ENCODE assay signal across 18 mouse cellular contexts in the genomic region with DNA sequence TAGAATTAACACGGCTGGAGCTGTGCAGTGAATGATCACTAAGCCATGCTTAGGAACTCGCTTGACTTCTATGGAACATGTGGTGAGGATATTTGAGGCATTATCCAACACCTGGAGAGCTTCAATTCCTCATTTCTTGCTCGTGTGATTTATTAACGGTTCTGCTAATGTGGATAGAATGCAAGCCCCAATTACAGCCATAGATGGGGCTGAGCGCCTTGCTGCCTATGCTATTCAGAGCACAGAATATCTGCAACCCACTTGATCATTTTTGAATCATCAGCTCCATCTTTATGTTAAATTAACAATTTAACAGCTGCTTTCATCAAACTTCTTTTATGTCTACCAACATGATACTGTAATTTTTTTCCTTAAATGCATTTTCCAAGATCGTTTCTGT.
A peak's percentile ranks its signal among the peaks of the same experiment; 100 is the strongest.
DNase-seq lines count a peak whose midpoint lies in the region; ATAC-seq and TF ChIP-seq lines count a peak whose summit lies in the region.
"Had no signal": no experiment of that assay in that cellular context is flagged by ENCODE, and none has a peak within 500 bp of the region (broad histone marks: within the 10 kb centered on the region; RNA-seq: fewer than 3 reads in every experiment).

No protein-coding gene starts in this region.

- no peak overlapping the region for H3K9ac ChIP-seq in forebrain, embryonic 14.5 days (ENCODE audit: low read length)
- H3K9ac ChIP-seq in hindbrain, embryonic 13.5 days, result no peak overlapping the region
- no peak overlapping the region for H3K9ac ChIP-seq in midbrain, postnatal 0 days (replicated peaks; ENCODE audit: low read length, poor library complexity, severe bottlenecking)
- H3K9ac ChIP-seq: heart, embryonic 15.5 days had no signal

- WGBS in forebrain, embryonic 14.5 days, result 58% methylated on average over 6 of the region's 6 CpGs
- 87% methylated on average over 6 of the region's 6 CpGs for WGBS in forebrain, embryonic 10.5 days
- 71% methylated on average over 6 of the region's 6 CpGs for WGBS in hindbrain, embryonic 13.5 days
- 87% methylated on average over 6 of the region's 6 CpGs for WGBS in hindbrain, embryonic 10.5 days
- WGBS in midbrain, postnatal 0 days, result 74% methylated on average over 6 of the region's 6 CpGs
- 86% methylated on average over 6 of the region's 6 CpGs for WGBS in midbrain, embryonic 10.5 days

- no peak overlapping the region for H3K4me3 ChIP-seq in forebrain, embryonic 14.5 days (ENCODE audit: low read depth, low read length)
- no peak overlapping the region for H3K4me3 ChIP-seq in forebrain, embryonic 10.5 days
- no peak overlapping the region for H3K4me3 ChIP-seq in hindbrain, embryonic 13.5 days
- H3K4me3 ChIP-seq in hindbrain, embryonic 10.5 days, result no peak overlapping the region
- H3K4me3 ChIP-seq in midbrain, postnatal 0 days (ENCODE audit: low read depth, low read length), result no peak overlapping the region
- no peak overlapping the region for H3K4me3 ChIP-seq in midbrain, embryonic 10.5 days
- H3K4me3 ChIP-seq: embryonic facial prominence, embryonic 10.5 days; heart, embryonic 15.5 days had no signal

- H3K9me3 ChIP-seq in forebrain, embryonic 14.5 days (replicated peaks; ENCODE audit: control insufficient read depth, low read length), result no peaks in the 10 kb centered on the region
- no peaks in the 10 kb centered on the region for H3K9me3 ChIP-seq in forebrain, embryonic 10.5 days
- H3K9me3 ChIP-seq in hindbrain, embryonic 13.5 days, result no peaks in the 10 kb centered on the region
- H3K9me3 ChIP-seq in hindbrain, embryonic 10.5 days, result no peaks in the 10 kb centered on the region
- no peaks in the 10 kb centered on the region for H3K9me3 ChIP-seq in midbrain, postnatal 0 days (ENCODE audit: low read length)
- no peaks in the 10 kb centered on the region for H3K9me3 ChIP-seq in midbrain, embryonic 10.5 days (replicated peaks)
- H3K9me3 ChIP-seq: embryonic facial prominence, embryonic 10.5 days; heart, embryonic 15.5 days had no signal

- 0 out of 2 replicates have a peak, but pooled peaks have one; percentile 29 for ATAC-seq in forebrain, embryonic 14.5 days
- no peak for ATAC-seq in hindbrain, embryonic 13.5 days (ENCODE audit: low FRiP score)
- no peak for ATAC-seq in midbrain, postnatal 0 days (ENCODE audit: low FRiP score)
- ATAC-seq: inflammation-experienced regulatory T-cells, adult 6 months; intestine, postnatal 0 days had no signal

- no peak overlapping the region for H3K27ac ChIP-seq in forebrain, embryonic 14.5 days (ENCODE audit: low read depth, low read length)
- H3K27ac ChIP-seq in forebrain, embryonic 10.5 days, result no peak overlapping the region
- peak overlapping the region; percentile 35 for H3K27ac ChIP-seq in hindbrain, embryonic 13.5 days
- H3K27ac ChIP-seq in hindbrain, embryonic 10.5 days, result no peak overlapping the region
- H3K27ac ChIP-seq in midbrain, postnatal 0 days (ENCODE audit: low read depth, low read length), result no peak overlapping the region
- H3K27ac ChIP-seq in midbrain, embryonic 10.5 days (replicated peaks), result no peak overlapping the region
- H3K27ac ChIP-seq: embryonic facial prominence, embryonic 10.5 days; heart, embryonic 15.5 days had no signal

- peak; percentile 21; the same call in 1 of the 2 replicates for TF ChIP-seq CTCF in midbrain, postnatal 0 days (IDR thresholded peaks at IDR 0.05)

- peak; percentile 38 for DNase-seq in forebrain, embryonic 14.5 days (ENCODE audit: low spot score)
- DNase-seq in forebrain, embryonic 10.5 days (ENCODE audit: extremely low spot score, low spot score), result no peak
- no peak for DNase-seq in hindbrain, embryonic 10.5 days (ENCODE audit: low spot score)
- DNase-seq in midbrain, postnatal 0 days (ENCODE audit: low spot score), result no peak
- no peak for DNase-seq in midbrain, embryonic 10.5 days (ENCODE audit: low spot score)
- DNase-seq in adrenal gland, postnatal 25 days, result no peak
- DNase-seq: adrenal gland, postnatal 10 days; cerebellum, adult 18-20 months; cerebellum, adult 9-11 months; gastrocnemius, postnatal 25 days; heart, postnatal 14 days; kidney, adult 8-10 months had no signal

- no peaks in the 10 kb centered on the region for H3K27me3 ChIP-seq in forebrain, embryonic 14.5 days (replicated peaks; ENCODE audit: control insufficient read depth, insufficient read depth, low read length)
- H3K27me3 ChIP-seq in forebrain, embryonic 10.5 days (ENCODE audit: poor library complexity, severe bottlenecking), result no peaks in the 10 kb centered on the region
- no peaks in the 10 kb centered on the region for H3K27me3 ChIP-seq in hindbrain, embryonic 13.5 days
- H3K27me3 ChIP-seq in hindbrain, embryonic 10.5 days (ENCODE audit: insufficient read depth, poor library complexity, severe bottlenecking), result no peaks in the 10 kb centered on the region
- H3K27me3 ChIP-seq in midbrain, postnatal 0 days (ENCODE audit: insufficient read depth, low read length), result no peaks in the 10 kb centered on the region
- H3K27me3 ChIP-seq in midbrain, embryonic 10.5 days (ENCODE audit: low read depth, poor library complexity, severe bottlenecking), result no peaks in the 10 kb centered on the region
- H3K27me3 ChIP-seq: heart, embryonic 15.5 days had no signal

- H3K36me3 ChIP-seq in forebrain, embryonic 14.5 days (ENCODE audit: control insufficient read depth, insufficient read depth, low read length), result no peaks in the 10 kb centered on the region
- H3K36me3 ChIP-seq in forebrain, embryonic 10.5 days (replicated peaks), result no peaks in the 10 kb centered on the region
- no peaks in the 10 kb centered on the region for H3K36me3 ChIP-seq in hindbrain, embryonic 13.5 days
- H3K36me3 ChIP-seq in hindbrain, embryonic 10.5 days, result no peaks in the 10 kb centered on the region
- H3K36me3 ChIP-seq in midbrain, postnatal 0 days (ENCODE audit: insufficient read depth, low read length), result no peaks in the 10 kb centered on the region
- H3K36me3 ChIP-seq in midbrain, embryonic 10.5 days, result no peaks in the 10 kb centered on the region
- H3K36me3 ChIP-seq: embryonic facial prominence, embryonic 10.5 days; heart, embryonic 15.5 days had no signal

- H3K4me1 ChIP-seq in forebrain, embryonic 14.5 days (ENCODE audit: control insufficient read depth, insufficient read depth, low read length), result no peaks in the 10 kb centered on the region
- peaks cover 18% of the 10 kb centered on the region for H3K4me1 ChIP-seq in forebrain, embryonic 10.5 days
- H3K4me1 ChIP-seq in hindbrain, embryonic 13.5 days (replicated peaks), result peaks cover 4% of the 10 kb centered on the region
- H3K4me1 ChIP-seq in hindbrain, embryonic 10.5 days (replicated peaks), result peaks cover 11% of the 10 kb centered on the region
- H3K4me1 ChIP-seq in midbrain, postnatal 0 days (ENCODE audit: insufficient read depth, low read length), result no peaks in the 10 kb centered on the region
- H3K4me1 ChIP-seq in midbrain, embryonic 10.5 days, result peaks cover 7% of the 10 kb centered on the region
- H3K4me1 ChIP-seq: heart, embryonic 15.5 days had no signal

- H3K4me2 ChIP-seq in forebrain, embryonic 14.5 days (ENCODE audit: low read length), result no peak overlapping the region
- H3K4me2 ChIP-seq in hindbrain, embryonic 13.5 days, result no peak overlapping the region
- no peak overlapping the region for H3K4me2 ChIP-seq in midbrain, postnatal 0 days (ENCODE audit: low read depth, low read length, poor library complexity, severe bottlenecking)
- H3K4me2 ChIP-seq: heart, embryonic 11.5 days; heart, embryonic 15.5 days had no signal
